Mouse (Mus musculus): Measurements from ENCODE around the gene Chpt1.

- TF ChIP-seq ZNF384 (IDR thresholded peaks at IDR 0.05; ENCODE audit: low read depth, low read length): no peak
- TF ChIP-seq HCFC1 (IDR thresholded peaks at IDR 0.05; ENCODE audit: borderline replicate concordance, insufficient read depth, low read length): no peak
- no peak for TF ChIP-seq MAFK (IDR thresholded peaks at IDR 0.05; ENCODE audit: insufficient read depth, low read depth, low read length)
- no peak for TF ChIP-seq ZC3H11A (IDR thresholded peaks at IDR 0.05; ENCODE audit: borderline replicate concordance, low read depth, low read length)
- no peak for TF ChIP-seq CHD2 (IDR thresholded peaks at IDR 0.05; ENCODE audit: low read depth, low read length)
Measured at GRCm38 (mm10) chr10:88510503-88511271, 6.8 kb upstream of the Chpt1 start.
